Mouse (Mus musculus): ENCODE measurements around the gene Clec16a. TPM values are rescaled to one million over a fixed set of nuclear protein-coding genes. Genes with fewer than 3 reads are reported as not detected.

Clec16a gene
- total RNA-seq, 1 experiment from 2014 or later: 21.5 TPM

DNA sequence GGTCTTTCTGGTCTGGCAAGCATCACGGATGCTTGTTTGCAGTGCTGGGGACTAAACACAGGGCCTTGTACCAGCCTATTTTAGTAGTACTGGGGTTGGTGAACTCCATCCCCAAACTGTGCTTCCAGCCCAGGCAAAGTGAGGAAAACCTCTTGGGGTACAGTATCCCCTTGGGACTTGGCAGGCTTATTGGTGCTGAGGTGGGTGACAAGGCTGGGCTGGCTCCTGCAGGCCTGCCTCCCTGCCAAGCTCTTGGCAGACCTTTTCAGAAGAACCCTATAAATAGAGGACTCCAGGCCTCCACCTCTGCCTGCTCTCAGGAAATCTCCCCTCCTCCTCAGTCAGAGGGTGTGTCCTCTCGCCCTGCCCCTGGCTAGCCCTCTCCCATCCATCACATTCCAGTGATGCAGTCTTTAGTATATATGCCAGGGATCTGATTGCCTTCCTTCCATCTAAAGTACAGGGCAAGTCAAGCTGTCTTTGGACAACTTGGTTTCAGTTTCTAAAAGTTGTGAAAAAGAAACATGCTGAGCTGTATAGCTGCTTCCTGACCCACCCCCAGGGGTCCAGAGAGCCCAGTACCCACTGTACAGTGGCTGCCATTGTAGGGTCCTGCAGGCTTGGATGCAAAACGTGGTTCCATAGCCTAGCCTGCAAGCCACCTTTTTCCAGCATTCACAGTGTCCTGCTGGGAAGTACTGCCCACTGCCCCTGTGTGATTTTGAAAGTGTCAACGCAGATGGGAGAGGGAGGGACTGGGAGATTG lies 241.8 kb downstream of the Clec16a start:
- ATAC-seq (ENCODE audit: extremely low read depth, insufficient number of reproducible peaks, low FRiP score, poor library complexity, severe bottlenecking): no peak

DNA sequence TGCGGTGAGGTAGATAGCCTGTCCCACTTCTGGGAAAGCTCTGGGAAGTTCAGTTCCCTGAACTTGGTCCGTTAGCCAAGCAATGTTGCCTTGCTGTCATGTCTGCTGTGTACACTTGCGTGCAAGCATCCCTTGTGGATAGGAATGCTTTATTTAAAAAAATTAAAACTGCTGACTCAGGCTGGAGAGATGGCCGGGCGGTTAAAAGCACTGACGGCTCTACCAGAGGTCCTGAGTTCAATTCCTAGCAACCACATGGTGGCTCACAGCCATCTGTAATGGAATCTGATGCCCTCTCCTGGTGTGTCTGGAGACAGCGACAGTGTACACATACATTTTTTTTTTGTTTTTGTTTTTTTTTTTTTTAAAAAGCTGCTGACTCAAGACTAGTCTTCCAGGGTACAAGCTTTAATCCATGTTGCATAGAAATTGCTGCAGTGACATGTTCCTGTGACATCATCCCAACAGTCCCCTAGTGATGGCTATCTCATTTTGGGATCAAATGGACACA lies 242.5 kb downstream of the Clec16a start:
- no peak for ATAC-seq (ENCODE audit: extremely low read depth, insufficient number of reproducible peaks, low FRiP score, poor library complexity, severe bottlenecking)

DNA sequence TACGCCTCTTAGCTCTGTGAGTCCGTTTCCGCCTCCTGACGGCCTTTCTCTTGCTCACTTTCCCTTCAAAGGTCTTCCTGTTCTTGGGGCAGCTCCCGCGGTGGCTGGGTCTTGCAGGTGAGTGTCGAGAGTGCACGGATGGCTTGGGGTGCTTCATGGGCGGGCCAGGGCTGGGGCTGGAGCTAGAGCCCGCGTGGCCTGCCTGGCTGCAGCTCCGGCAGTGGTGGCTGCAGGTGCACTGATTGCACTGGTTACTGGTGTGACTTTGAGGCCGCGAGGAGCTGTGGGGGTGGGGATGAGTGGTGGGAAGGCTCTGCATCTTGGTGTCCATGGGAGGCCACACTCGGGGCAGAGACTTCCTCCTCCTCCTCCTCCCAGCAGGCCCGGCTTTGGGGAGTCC lies 243.1 kb downstream of the Clec16a start, which contains the start of gene Tnp2:
TSS of gene Tnp2 (minus strand) at position 390 of the 400 bp plus-strand sequence.
- ATAC-seq (ENCODE audit: extremely low read depth, insufficient number of reproducible peaks, low FRiP score, poor library complexity, severe bottlenecking): no peak

DNA sequence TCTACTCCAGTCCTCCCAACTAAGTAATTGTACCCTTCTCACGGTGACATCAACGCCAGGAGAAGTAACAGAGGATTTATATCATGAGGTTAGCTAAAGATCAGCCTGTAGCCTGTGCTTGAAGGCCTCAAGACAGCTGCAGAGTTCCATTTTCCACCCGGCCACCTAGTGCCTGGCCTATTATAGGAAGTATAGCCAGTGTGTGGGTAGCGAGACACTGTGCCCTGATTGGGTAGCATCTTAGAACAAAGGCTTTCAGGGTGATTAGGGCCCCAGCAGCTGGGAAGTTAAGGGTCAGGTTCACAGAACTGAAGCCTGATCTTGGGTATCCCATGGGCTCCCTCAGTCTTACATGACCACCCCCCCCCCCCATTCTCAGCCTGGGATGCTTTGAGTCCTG lies 243.7 kb downstream of the Clec16a start:
- no peak for ATAC-seq (ENCODE audit: extremely low read depth, insufficient number of reproducible peaks, low FRiP score, poor library complexity, severe bottlenecking)

DNA sequence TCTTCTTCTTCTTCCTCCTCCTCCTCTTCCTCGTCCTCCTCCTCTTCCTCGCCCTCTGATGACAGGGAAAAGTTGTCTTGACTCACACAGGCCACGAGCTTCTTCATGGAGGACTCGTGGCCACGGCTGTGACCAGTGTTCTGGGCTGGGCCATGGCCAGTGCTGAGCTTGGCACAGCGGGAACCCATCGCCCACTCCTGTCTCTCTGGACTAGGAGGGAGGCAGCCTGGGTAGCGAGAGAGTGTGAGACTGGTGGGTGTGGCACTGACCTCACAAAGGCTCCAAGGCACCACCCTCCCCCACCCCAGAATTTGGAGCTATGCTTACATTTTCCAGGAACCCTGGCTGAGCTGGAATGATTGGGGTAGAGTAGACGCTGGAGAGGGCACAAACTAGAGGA lies 245.6 kb downstream of the Clec16a start, which contains the start of gene Prm3:
TSS of gene Prm3 (minus strand) at position 213 of the 400 bp plus-strand sequence.
- ATAC-seq (ENCODE audit: extremely low read depth, insufficient number of reproducible peaks, low FRiP score, poor library complexity, severe bottlenecking): no peak

Other genes with a start within 250 kb of the Clec16a start
- gene Emp2, start 231.4 kb upstream of the Clec16a start, total RNA-seq (2017): 0.23 TPM in 1 of 2 replicates, not detected in the other
- gene Tekt5, start 149.8 kb upstream of the Clec16a start, total RNA-seq (2017): 0.23 TPM in 1 of 2 replicates, not detected in the other
- 44.9 and 49.1 TPM in 2 replicates for gene Nubp1, start 133.4 kb upstream of the Clec16a start, total RNA-seq (2017)
- gene Tvp23a, start 98.0 kb upstream of the Clec16a start, total RNA-seq (2017): 0.23 TPM in 1 of 2 replicates, not detected in the other
- gene Ciita, start 65.3 kb upstream of the Clec16a start, total RNA-seq (2017): 137 and 148 TPM in 2 replicates
- 10.4 and 12.5 TPM in 2 replicates for gene Dexi, start 2.3 kb upstream of the Clec16a start, total RNA-seq (2017)
- 3.5 and 3.7 TPM in 2 replicates for gene Socs1, start 240.2 kb downstream of the Clec16a start, total RNA-seq (2017)
- gene Tnp2, start 243.3 kb downstream of the Clec16a start, total RNA-seq (2017): not detected in 2 replicates
- not detected in 2 replicates for gene Prm3, start 245.6 kb downstream of the Clec16a start, total RNA-seq (2017)

All from neutrophil, adult 5-6 weeks (primary cell).